Mouse (Mus musculus) brain, embryonic 14.5 days (tissue): ENCODE results near the gene Trim33. TPM values are rescaled to one million over a fixed set of nuclear protein-coding genes. Genes with fewer than 3 reads are reported as not detected.

ENCODE experiments used
- DNase-seq: peaks from one replicate; pipeline ENCODE4 v3.0.0-alpha.2; 2011; ENCODE audit warnings: low read depth
- CTCF ChIP-seq: fragments of 200-500 bp; IDR thresholded peaks from 2 replicates; pipeline ENCODE4 v1.5.1; 2012; ENCODE audit warnings: inconsistent platforms, mild to moderate bottlenecking, moderate library complexity, borderline replicate concordance; ENCODE audit not compliant: insufficient read depth, insufficient read length; ENCODE audit errors: extremely low read depth
- POLR2A ChIP-seq: fragments of 200-500 bp; IDR thresholded peaks from 2 replicates; pipeline ENCODE4 v1.6.1; 2012; ENCODE audit warnings: mild to moderate bottlenecking, inconsistent platforms, borderline replicate concordance; ENCODE audit not compliant: poor library complexity, insufficient read depth, insufficient read length, severe bottlenecking; ENCODE audit errors: extremely low read depth
- polyA plus RNA-seq: library from polyadenylated mRNA; depleted of rRNA; stranded (reverse); fragments of >200 nt; gene quantifications from 2 replicates; pipeline ENCODE4 v1.2.3, GENCODE M21; 2012

The Trim33 gene
- polyA plus RNA-seq, 1 experiment = 38.8 TPM

GRCm38 (mm10) chr3:103364182-103364945 lies 85.3 kb downstream of the Trim33 start:
- DNase-seq = no peak
- TF ChIP-seq CTCF (no peak), POLR2A (no peak)

GRCm38 (mm10) chr3:103367176-103367970 lies 88.3 kb downstream of the Trim33 start:
- TF ChIP-seq CTCF (no peak), POLR2A (no peak)
- DNase-seq = peak; percentile 51

GRCm38 (mm10) chr3:103368731-103369130 lies 89.6 kb downstream of the Trim33 start:
- DNase-seq = no peak
- TF ChIP-seq POLR2A = no peak
- TF ChIP-seq CTCF = no peak

- peak; percentile 61 for DNase-seq
- peak; percentile 61 for TF ChIP-seq CTCF
- TF ChIP-seq POLR2A = no peak
These were observed 94.9 kb downstream of the Trim33 start for GRCm38 (mm10) chr3:103374028-103374427.

- DNase-seq = no peak
- TF ChIP-seq CTCF = no peak
- TF ChIP-seq POLR2A = no peak
These were observed 96.2 kb downstream of the Trim33 start for GRCm38 (mm10) chr3:103375181-103375855.

- TF ChIP-seq POLR2A (no peak), CTCF (no peak)
- DNase-seq = no peak
These were observed 98.9 kb downstream of the Trim33 start for GRCm38 (mm10) chr3:103378018-103378417.

- DNase-seq = no peak
- no peak for TF ChIP-seq CTCF
- no peak for TF ChIP-seq POLR2A
These were observed 100.3 kb downstream of the Trim33 start for GRCm38 (mm10) chr3:103379371-103379770.

- no peak for DNase-seq
- no peak for TF ChIP-seq CTCF
- no peak for TF ChIP-seq POLR2A
These were observed 101.7 kb downstream of the Trim33 start for GRCm38 (mm10) chr3:103380814-103381213.

GRCm38 (mm10) chr3:103381441-103381840 lies 102.3 kb downstream of the Trim33 start:
- TF ChIP-seq CTCF (no peak), POLR2A (no peak)

GRCm38 (mm10) chr3:103382872-103383567 lies 103.9 kb downstream of the Trim33 start:
- peak; percentile 94 for DNase-seq
- TF ChIP-seq POLR2A (no peak), CTCF (peak; percentile 100)

More at GRCm38 (mm10) chr3:103381441-103381840, 102.3 kb downstream of the Trim33 start:
- no peak for DNase-seq
